Mouse (Mus musculus) inflammation-experienced regulatory T-cells (primary cell): ENCODE results near the gene Olfr885. TPM values are rescaled to one million over a fixed set of nuclear protein-coding genes. Genes with fewer than 3 reads are reported as not detected.

Experiments used
- polyA plus RNA-seq, 2 experiments: library from polyadenylated mRNA; unstranded; fragments of 100-300 nt; shearing (Covaris generic); gene quantifications; one replicate each; pipeline ENCODE4 v1.2.1; 2017

The Olfr885 gene
- polyA plus RNA-seq = not detected

GRCm38 (mm10) chr9:38061022-38061421 lies at the start of gene Olfr885:
Olfr885 (plus strand) TSS chr9:38061322.

GRCm38 (mm10) chr9:38025508-38025907 lies 35.6 kb upstream of the Olfr885 start, which contains the start of gene Olfr883:
Olfr883 (plus strand) TSS chr9:38025808.

GRCm38 (mm10) chr9:38046255-38046654 lies 14.9 kb upstream of the Olfr885 start, which contains the start of gene Olfr884:
Olfr884 (plus strand) TSS chr9:38046555.

GRCm38 (mm10) chr9:38083772-38084171 lies 22.6 kb downstream of the Olfr885 start, which contains the start of gene Olfr887:
Olfr887 (plus strand) TSS chr9:38084072.

GRCm38 (mm10) chr9:38107828-38108227 lies 46.7 kb downstream of the Olfr885 start, which contains the start of gene Olfr888:
Olfr888 (plus strand) TSS chr9:38108128.

Other genes with a start within 250 kb of the Olfr885 start
- under 1 TPM; 0.13 to 0.89 TPM for gene Olfr877, start 207.1 kb upstream of the Olfr885 start, polyA plus RNA-seq
- under 1 TPM in 1 of 2 experiments, not detected in 1; 0.76 TPM for gene Olfr145, start 164.6 kb upstream of the Olfr885 start, polyA plus RNA-seq
- gene Olfr878, start 143.5 kb upstream of the Olfr885 start, polyA plus RNA-seq = 1 to 10 TPM in 1 of 2 experiments, under 1 TPM in 1; 0.12 to 1.7 TPM
- under 1 TPM; 0.40 to 0.48 TPM for gene Olfr881, start 69.5 kb upstream of the Olfr885 start, polyA plus RNA-seq
- gene Olfr883, start 35.5 kb upstream of the Olfr885 start, polyA plus RNA-seq = not detected
- not detected for gene Olfr884, start 14.8 kb upstream of the Olfr885 start, polyA plus RNA-seq
- under 1 TPM; 0.05 to 0.07 TPM for gene Olfr887, start 22.8 kb downstream of the Olfr885 start, polyA plus RNA-seq
- gene Olfr888, start 46.8 kb downstream of the Olfr885 start, polyA plus RNA-seq = not detected
- gene Olfr889, start 53.9 kb downstream of the Olfr885 start, polyA plus RNA-seq = 1 to 10 TPM in 1 of 2 experiments, under 1 TPM in 1; 0.12 to 1.2 TPM
- 1 to 10 TPM in 1 of 2 experiments, not detected in 1; 1.7 TPM for gene Olfr890, start 81.2 kb downstream of the Olfr885 start, polyA plus RNA-seq
- gene Olfr891, start 119.5 kb downstream of the Olfr885 start, polyA plus RNA-seq = not detected
- gene Olfr893, start 147.0 kb downstream of the Olfr885 start, polyA plus RNA-seq = not detected
- not detected for gene Olfr894, start 156.7 kb downstream of the Olfr885 start, polyA plus RNA-seq
- gene Olfr143, start 191.5 kb downstream of the Olfr885 start, polyA plus RNA-seq = not detected
- gene Olfr895, start 206.5 kb downstream of the Olfr885 start, polyA plus RNA-seq = not detected
- not detected for gene Olfr896-ps1, start 229.8 kb downstream of the Olfr885 start, polyA plus RNA-seq